ENCODE assay signal across 8 mouse cellular contexts in the genomic region with DNA sequence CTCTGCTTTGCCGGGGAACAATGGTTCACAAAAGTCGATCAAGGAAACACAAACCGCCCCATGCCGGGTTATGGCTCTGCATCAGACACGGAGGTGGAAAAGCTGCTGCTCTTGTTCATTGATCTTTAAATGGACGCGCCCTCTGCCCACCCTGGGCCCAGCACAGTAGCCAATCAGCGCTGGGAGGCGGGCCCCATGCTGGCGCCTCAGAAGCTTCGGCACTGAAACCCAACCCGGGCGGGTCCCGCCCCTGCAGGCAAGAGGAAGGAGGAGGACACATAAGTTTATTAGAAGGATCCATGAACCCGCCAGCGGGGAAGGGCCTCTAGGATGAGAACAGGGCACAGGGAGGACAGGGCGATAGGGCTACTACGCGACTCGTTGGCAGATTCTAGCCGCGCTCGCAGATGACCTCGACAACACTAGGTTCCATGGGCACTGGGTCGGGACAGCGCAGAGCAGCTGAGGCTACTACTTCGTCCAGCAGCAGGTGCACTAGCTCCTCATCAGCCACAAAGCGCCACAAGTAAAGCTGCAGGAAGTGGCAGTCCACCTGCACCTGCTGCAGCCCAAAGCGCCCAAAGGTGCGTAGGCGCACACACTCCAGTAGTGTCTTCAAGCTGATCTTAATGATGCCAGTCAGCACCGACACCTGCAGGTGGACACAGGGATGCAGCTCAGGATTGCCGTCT. TPM values are rescaled to one million over a fixed set of nuclear protein-coding genes. Genes with fewer than 3 reads are reported as not detected.
DNase-seq lines count a peak whose midpoint lies in the region; ATAC-seq and TF ChIP-seq lines count a peak whose summit lies in the region.

A gene (minus strand): TSS at position 650 of the 692 bp plus-strand sequence.

- H3K4me2 ChIP-seq in heart, embryonic 12.5 days: peak within 1 kb of the TSS; percentile 96
- peak within 1 kb of the TSS; percentile 86 for H3K4me2 ChIP-seq in kidney, postnatal 0 days (ENCODE audit: low read length)
- H3K4me2 ChIP-seq in liver, embryonic 11.5 days: peak within 1 kb of the TSS; percentile 98
- peak within 1 kb of the TSS; percentile 99 for H3K4me2 ChIP-seq in stomach, embryonic 15.5 days

- H3K27me3 ChIP-seq in erythroblast, embryonic 14.5 days (ENCODE audit: control insufficient read depth): no peaks in the 10 kb centered on the region
- no peaks in the 10 kb centered on the region for H3K27me3 ChIP-seq in heart, embryonic 12.5 days (replicated peaks)
- H3K27me3 ChIP-seq in kidney, postnatal 0 days (ENCODE audit: insufficient read depth, low read length): no peaks in the 10 kb centered on the region
- H3K27me3 ChIP-seq in liver, embryonic 11.5 days (replicated peaks; ENCODE audit: control insufficient read depth, insufficient read depth, low read length): no peaks in the 10 kb centered on the region
- H3K27me3 ChIP-seq in stomach, embryonic 15.5 days (replicated peaks): no peaks in the 10 kb centered on the region

- peak; percentile 90 for ATAC-seq in heart, embryonic 12.5 days (ENCODE audit: insufficient number of reproducible peaks, low FRiP score)
- ATAC-seq in kidney, postnatal 0 days (replicated peaks; ENCODE audit: low FRiP score, low read depth): peak; percentile 88
- peak; percentile 92 for ATAC-seq in liver, embryonic 11.5 days (replicated peaks; ENCODE audit: low FRiP score)
- peak; percentile 94 for ATAC-seq in stomach, embryonic 15.5 days (ENCODE audit: insufficient read depth, low FRiP score, low read depth)

- peaks cover 46% of the 10 kb centered on the region for H3K4me1 ChIP-seq in erythroblast, embryonic 14.5 days (ENCODE audit: control insufficient read depth)
- peaks cover 23% of the 10 kb centered on the region for H3K4me1 ChIP-seq in heart, embryonic 12.5 days (replicated peaks)
- peaks cover 13% of the 10 kb centered on the region; the same call in 1 of the 2 replicates for H3K4me1 ChIP-seq in kidney, postnatal 0 days (replicated peaks; ENCODE audit: insufficient read depth, low read length)
- H3K4me1 ChIP-seq in liver, embryonic 11.5 days (replicated peaks; ENCODE audit: control insufficient read depth, insufficient read depth, low read length): peaks cover 14% of the 10 kb centered on the region
- H3K4me1 ChIP-seq in stomach, embryonic 15.5 days: peaks cover 24% of the 10 kb centered on the region

- peak within 1 kb of the TSS; percentile 71 for H3K4me3 ChIP-seq in erythroblast, embryonic 14.5 days (replicated peaks)
- H3K4me3 ChIP-seq in heart, embryonic 12.5 days: peak within 1 kb of the TSS; percentile 49
- H3K4me3 ChIP-seq in kidney, postnatal 0 days (replicated peaks; ENCODE audit: low read depth, low read length): peak within 1 kb of the TSS; percentile 37
- H3K4me3 ChIP-seq in liver, embryonic 11.5 days (ENCODE audit: low read depth, low read length): peak within 1 kb of the TSS; percentile 67
- peak within 1 kb of the TSS; percentile 50 for H3K4me3 ChIP-seq in stomach, embryonic 15.5 days (replicated peaks)

- WGBS in heart, embryonic 12.5 days: 12% methylated on average over 33 of the region's 33 CpGs
- WGBS in kidney, postnatal 0 days: 7% methylated on average over 33 of the region's 33 CpGs
- 14% methylated on average over 33 of the region's 33 CpGs for WGBS in liver, embryonic 11.5 days
- WGBS in stomach, embryonic 15.5 days: 8% methylated on average over 33 of the region's 33 CpGs

- TF ChIP-seq CTCF in kidney, postnatal 0 days (IDR thresholded peaks at IDR 0.05; ENCODE audit: low read depth): no peak; the same call in 1 of the 2 replicates

- H3K36me3 ChIP-seq in erythroblast, embryonic 14.5 days (ENCODE audit: control insufficient read depth): peaks cover 55% of the 10 kb centered on the region
- peaks cover 37% of the 10 kb centered on the region for H3K36me3 ChIP-seq in heart, embryonic 12.5 days
- peaks cover 22% of the 10 kb centered on the region; the same call in 1 of the 2 replicates for H3K36me3 ChIP-seq in kidney, postnatal 0 days (ENCODE audit: insufficient read depth, low read length)
- H3K36me3 ChIP-seq in liver, embryonic 11.5 days (ENCODE audit: control insufficient read depth, insufficient read depth, low read length): peaks cover 23% of the 10 kb centered on the region
- peaks cover 22% of the 10 kb centered on the region for H3K36me3 ChIP-seq in stomach, embryonic 15.5 days

- H3K9me3 ChIP-seq in erythroblast, embryonic 14.5 days (ENCODE audit: control insufficient read depth, low read length): no peaks in the 10 kb centered on the region
- H3K9me3 ChIP-seq in heart, embryonic 12.5 days (replicated peaks): no peaks in the 10 kb centered on the region
- H3K9me3 ChIP-seq in kidney, postnatal 0 days (replicated peaks; ENCODE audit: low read length): no peaks in the 10 kb centered on the region
- no peaks in the 10 kb centered on the region for H3K9me3 ChIP-seq in liver, embryonic 11.5 days (ENCODE audit: control insufficient read depth, low read length)
- H3K9me3 ChIP-seq in stomach, embryonic 15.5 days: no peaks in the 10 kb centered on the region

- peak within 1 kb of the TSS; percentile 30; the same call in 1 of the 2 replicates for H3K27ac ChIP-seq in heart, embryonic 12.5 days (ENCODE audit: poor library complexity, severe bottlenecking)
- peak within 1 kb of the TSS; percentile 70 for H3K27ac ChIP-seq in kidney, postnatal 0 days
- peak within 1 kb of the TSS; percentile 88 for H3K27ac ChIP-seq in liver, embryonic 11.5 days (ENCODE audit: low read depth, low read length)
- H3K27ac ChIP-seq in stomach, embryonic 15.5 days: peak within 1 kb of the TSS; percentile 85

- peak within 1 kb of the TSS; percentile 74 for H3K9ac ChIP-seq in heart, embryonic 12.5 days
- peak within 1 kb of the TSS; percentile 41 for H3K9ac ChIP-seq in kidney, postnatal 0 days (ENCODE audit: low read depth, low read length)
- H3K9ac ChIP-seq in liver, embryonic 11.5 days (ENCODE audit: low read depth, low read length): peak within 1 kb of the TSS; percentile 72
- H3K9ac ChIP-seq in stomach, embryonic 15.5 days: peak within 1 kb of the TSS; percentile 46; the same call in 1 of the 2 replicates

- peak; percentile 91 for DNase-seq in CD4-positive, CD25-positive, alpha-beta regulatory T cell, adult 2 months (ENCODE audit: low read depth, low spot score)
- peak; percentile 79 for DNase-seq in brain, embryonic 18.5 days (ENCODE audit: low read depth, low spot score)
- peak; percentile 96 for DNase-seq in kidney, postnatal 0 days (ENCODE audit: low spot score)
- DNase-seq in liver, embryonic 11.5 days (ENCODE audit: low spot score): peak; percentile 92
- peak; percentile 91 for DNase-seq in naive thymus-derived CD4-positive, alpha-beta T cell, adult 2 months (ENCODE audit: low read depth)

RNA-seq across cellular contexts. Expression of the gene that starts here (rescaled TPM):
- 0.31 and 1.4 TPM in 2 replicates for polyA plus RNA-seq in erythroblast, embryonic 14.5 days (2012)
- 8.4 and 9.2 TPM in 2 replicates for polyA plus RNA-seq in heart, embryonic 12.5 days (2016; fragmentation: Nextera tagmentation; extraction: Ambion mirVana)
- polyA plus RNA-seq in kidney, postnatal 0 days (2015; fragmentation: Nextera tagmentation; extraction: Ambion mirVana): 17.0 and 19.1 TPM in 2 replicates
- polyA plus RNA-seq in liver, embryonic 11.5 days (2014; fragmentation: Nextera tagmentation; extraction: Ambion mirVana): 28.6 and 30.8 TPM in 2 replicates
- 27.7 and 30.0 TPM in 2 replicates for polyA plus RNA-seq in stomach, embryonic 15.5 days (2015; fragmentation: Nextera tagmentation; extraction: Ambion mirVana)

Comparison
In these comparisons a context has a peak if more than half of its experiments do, and no peak if none do; other contexts are left out.
1. Peak in every context shown above with its lines: DNase-seq, ATAC-seq, H3K4me3 ChIP-seq and H3K27ac ChIP-seq.
2. H3K27ac ChIP-seq: peak in every context shown above with its lines; median percentile 88 in liver, embryonic 11.5 days; 85 in stomach, embryonic 15.5 days; 70 in kidney, postnatal 0 days; 30 in heart, embryonic 12.5 days.